Mouse (Mus musculus): ENCODE data around the gene Cer1. TPM values are rescaled to one million over a fixed set of nuclear protein-coding genes. Genes with fewer than 3 reads are reported as not detected.

Cer1 gene
- polyA plus RNA-seq, 1 experiment from 2014 or later: 0.13 TPM

GRCm38 (mm10) chr4:82858431-82859010, 26.4 kb downstream of the Cer1 start:
- no peaks in the 10 kb centered on the region for H3K9me3 ChIP-seq (ENCODE audit: control insufficient read depth, low read length)
- H3K4me2 ChIP-seq (ENCODE audit: low read depth): peak overlapping the region; percentile 68
- no peaks in the 10 kb centered on the region for H3K27me3 ChIP-seq (ENCODE audit: control insufficient read depth, insufficient read depth, low read length)
- H3K27ac ChIP-seq (ENCODE audit: low read depth, low read length): no peak overlapping the region
- ATAC-seq (ENCODE audit: insufficient read depth, low FRiP score, low TSS enrichment) (peak; percentile 13; the same call in 1 of the 2 replicates), DNase-seq (ENCODE audit: low spot score) (no peak)
- peak overlapping the region; percentile 78 for H3K9ac ChIP-seq (ENCODE audit: low read length)
- peaks cover 4% of the 10 kb centered on the region; the same call in 1 of the 2 replicates for H3K4me1 ChIP-seq (ENCODE audit: control insufficient read depth, insufficient read depth, low read length)
- no peaks in the 10 kb centered on the region for H3K36me3 ChIP-seq (ENCODE audit: control insufficient read depth, insufficient read depth, low read length)
- WGBS: 21% methylated on average over 4 of the region's 4 CpGs
- H3K4me3 ChIP-seq (ENCODE audit: low read depth, low read length): peak overlapping the region; percentile 61

DNA sequence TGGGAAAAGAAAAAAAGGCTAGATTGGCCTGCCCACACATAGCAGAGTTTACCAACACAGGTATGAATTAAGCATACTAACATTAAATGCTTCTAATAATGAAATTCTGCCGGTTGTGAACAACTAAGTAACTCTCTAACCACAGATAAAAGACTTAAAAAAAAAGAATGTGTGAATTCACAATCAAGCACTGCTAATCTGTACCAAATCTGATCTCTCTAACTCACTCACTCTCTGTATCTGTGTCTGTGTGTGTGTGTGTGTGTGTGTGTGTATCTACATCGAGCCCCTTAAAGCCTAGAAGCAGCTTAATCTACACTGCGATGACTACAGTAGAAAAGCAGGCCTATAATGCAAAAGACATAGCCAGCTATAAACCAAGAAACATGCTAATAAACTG, 28.0 kb downstream of the Cer1 start:
- Histone ChIP-seq H3K36me3 (ENCODE audit: control insufficient read depth, insufficient read depth, low read length) (no peaks in the 10 kb centered on the region), H3K27ac (ENCODE audit: low read depth, low read length) (no peak overlapping the region)
- ATAC-seq (ENCODE audit: insufficient read depth, low FRiP score, low TSS enrichment): no peak

DNA sequence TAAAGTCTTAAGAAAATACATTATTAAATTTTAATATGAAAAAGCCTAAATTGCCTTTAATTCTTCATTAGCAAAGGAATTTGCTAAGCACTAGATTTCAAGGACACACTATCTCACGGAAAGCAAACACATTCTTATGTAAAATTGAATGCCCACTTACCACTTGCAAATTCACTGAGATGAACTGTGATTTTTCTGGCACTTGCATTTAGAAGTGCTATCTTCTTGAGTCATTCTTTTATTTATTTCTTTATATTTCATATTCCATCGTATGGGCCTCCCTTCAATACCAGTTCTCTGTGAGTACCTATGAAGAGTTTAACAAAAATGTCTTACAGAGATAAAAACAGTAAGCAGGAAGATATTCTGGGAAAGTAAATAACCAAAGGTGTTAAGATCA, 31.1 kb downstream of the Cer1 start:
- Histone ChIP-seq H3K4me1 (ENCODE audit: control insufficient read depth, insufficient read depth, low read length) (peaks cover 4% of the 10 kb centered on the region; the same call in 1 of the 2 replicates), H3K27ac (ENCODE audit: low read depth, low read length) (no peak overlapping the region), H3K4me3 (ENCODE audit: low read depth, low read length) (no peak overlapping the region), H3K36me3 (ENCODE audit: control insufficient read depth, insufficient read depth, low read length) (no peaks in the 10 kb centered on the region), H3K9me3 (ENCODE audit: control insufficient read depth, low read length) (no peaks in the 10 kb centered on the region), H3K9ac (ENCODE audit: low read length) (no peak overlapping the region), H3K4me2 (ENCODE audit: low read depth) (no peak overlapping the region), H3K27me3 (ENCODE audit: control insufficient read depth, insufficient read depth, low read length) (no peaks in the 10 kb centered on the region)
- DNase-seq (ENCODE audit: low spot score): no peak
- ATAC-seq (ENCODE audit: insufficient read depth, low FRiP score, low TSS enrichment): no peak
- WGBS: 86% methylated on average over 2 of the region's 2 CpGs

More for the DNA sequence above, 28.0 kb downstream of the Cer1 start:
- Histone ChIP-seq H3K9me3 (ENCODE audit: control insufficient read depth, low read length) (no peaks in the 10 kb centered on the region), H3K4me1 (ENCODE audit: control insufficient read depth, insufficient read depth, low read length) (peaks cover 4% of the 10 kb centered on the region; the same call in 1 of the 2 replicates), H3K9ac (ENCODE audit: low read length) (no peak overlapping the region), H3K4me3 (ENCODE audit: low read depth, low read length) (no peak overlapping the region), H3K27me3 (ENCODE audit: control insufficient read depth, insufficient read depth, low read length) (no peaks in the 10 kb centered on the region), H3K4me2 (ENCODE audit: low read depth) (no peak overlapping the region)
- no peak for DNase-seq (ENCODE audit: low spot score)
- 92% methylated on average over 3 of the region's 3 CpGs for WGBS

GRCm38 (mm10) chr4:82848552-82849234, 36.3 kb downstream of the Cer1 start:
- no peaks in the 10 kb centered on the region for H3K4me1 ChIP-seq (ENCODE audit: control insufficient read depth, insufficient read depth, low read length)
- H3K27me3 ChIP-seq (ENCODE audit: control insufficient read depth, insufficient read depth, low read length): no peaks in the 10 kb centered on the region
- no peak for DNase-seq (ENCODE audit: low spot score)
- ATAC-seq (ENCODE audit: insufficient read depth, low FRiP score, low TSS enrichment): no peak
- no peaks in the 10 kb centered on the region for H3K36me3 ChIP-seq (ENCODE audit: control insufficient read depth, insufficient read depth, low read length)
- no peak overlapping the region for H3K9ac ChIP-seq (ENCODE audit: low read length)
- 48% methylated on average over 5 of the region's 5 CpGs for WGBS
- H3K4me2 ChIP-seq (ENCODE audit: low read depth): no peak overlapping the region
- no peak overlapping the region for H3K27ac ChIP-seq (ENCODE audit: low read depth, low read length)
- H3K9me3 ChIP-seq (ENCODE audit: control insufficient read depth, low read length): no peaks in the 10 kb centered on the region
- H3K4me3 ChIP-seq (ENCODE audit: low read depth, low read length): no peak overlapping the region

DNA sequence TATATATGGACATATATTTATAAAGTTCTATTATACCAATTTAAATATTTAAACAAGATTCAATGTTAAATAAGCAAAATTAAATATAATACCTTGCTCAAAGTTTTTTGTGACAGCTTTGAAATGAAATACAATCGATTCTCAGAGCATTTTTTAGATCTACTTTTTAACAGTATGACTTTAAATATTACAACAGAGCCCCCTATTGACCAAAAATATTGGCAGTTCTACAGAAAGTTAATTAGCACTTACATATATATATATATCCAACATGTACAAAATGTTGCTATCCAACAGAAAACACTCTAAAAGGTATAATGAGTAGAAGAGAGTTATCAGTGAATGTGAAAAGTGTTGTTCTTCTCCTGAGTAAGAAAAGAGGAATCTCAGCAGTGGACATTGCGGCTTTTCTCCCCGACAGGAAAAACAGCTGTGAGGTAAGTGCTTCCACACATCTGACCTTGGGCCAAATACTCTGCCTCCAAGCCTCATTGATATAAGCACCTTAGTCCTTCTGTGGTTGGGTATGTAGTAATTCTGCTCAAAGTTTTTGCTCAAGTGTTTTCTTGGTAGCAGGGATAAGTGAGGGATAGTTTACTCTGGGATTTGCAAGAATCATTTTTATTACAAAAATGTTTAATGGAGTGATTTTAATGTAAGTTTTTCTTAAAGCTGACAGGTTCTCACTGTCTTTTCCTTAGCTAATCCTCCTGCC, 47.3 kb downstream of the Cer1 start:
- Histone ChIP-seq H3K27me3 (ENCODE audit: control insufficient read depth, insufficient read depth, low read length) (no peaks in the 10 kb centered on the region), H3K4me3 (ENCODE audit: low read depth, low read length) (no peak overlapping the region), H3K4me2 (ENCODE audit: low read depth) (no peak overlapping the region), H3K9ac (ENCODE audit: low read length) (no peak overlapping the region), H3K4me1 (ENCODE audit: control insufficient read depth, insufficient read depth, low read length) (no peaks in the 10 kb centered on the region), H3K36me3 (ENCODE audit: control insufficient read depth, insufficient read depth, low read length) (no peaks in the 10 kb centered on the region), H3K27ac (ENCODE audit: low read depth, low read length) (no peak overlapping the region), H3K9me3 (ENCODE audit: control insufficient read depth, low read length) (no peaks in the 10 kb centered on the region)
- no peak for DNase-seq (ENCODE audit: low spot score)
- 90% methylated on average over 3 of the region's 3 CpGs for WGBS
- ATAC-seq (ENCODE audit: insufficient read depth, low FRiP score, low TSS enrichment): no peak

Other genes with a start within 250 kb of the Cer1 start
- gene Nfib, start 179.4 kb downstream of the Cer1 start, polyA plus RNA-seq (2014; fragmentation: Nextera tagmentation; extraction: Ambion mirVana): 29.1 and 31.0 TPM in 2 replicates
- gene Zdhhc21, start 25.2 kb downstream of the Cer1 start, polyA plus RNA-seq (2014; fragmentation: Nextera tagmentation; extraction: Ambion mirVana): 12.4 and 14.1 TPM in 2 replicates
- 3.9 and 4.1 TPM in 2 replicates for gene Frem1, start 167.2 kb upstream of the Cer1 start, polyA plus RNA-seq (2014; fragmentation: Nextera tagmentation; extraction: Ambion mirVana)